Mouse (Mus musculus) small intestine, adult 2 months (tissue): ENCODE results near the gene Sh3pxd2a. TPM values are rescaled to one million over a fixed set of nuclear protein-coding genes. Genes with fewer than 3 reads are reported as not detected.
A peak's percentile ranks its signal among the peaks of the same experiment; 100 is the strongest.

Experiments
- H3K27ac ChIP-seq: fragments of 200-500 bp; 2 replicates; pipeline ENCODE4 v1.5.1; 2012; ENCODE audit warnings: low read depth, low read length, control low read depth, inconsistent platforms; ENCODE audit not compliant: insufficient read depth
- H3K27me3 ChIP-seq: fragments of 200-500 bp; 2 replicates; pipeline ENCODE4 v1.6.1; 2012; ENCODE audit warnings: mild to moderate bottlenecking, moderate library complexity, low read length, inconsistent platforms; ENCODE audit not compliant: control insufficient read depth, insufficient read depth
- H3K36me3 ChIP-seq: fragments of 200-500 bp; 2 replicates; pipeline ENCODE4 v1.6.1; 2012; ENCODE audit warnings: mild to moderate bottlenecking, low read length, control low read depth, inconsistent platforms; ENCODE audit not compliant: control insufficient read depth, insufficient read depth
- H3K4me1 ChIP-seq: fragments of 200-500 bp; 2 replicates; pipeline ENCODE4 v1.6.1; 2012; ENCODE audit warnings: low read length, inconsistent platforms, mixed read lengths; ENCODE audit not compliant: control insufficient read depth, insufficient read depth, insufficient read length
- H3K4me3 ChIP-seq: fragments of 200-500 bp; 2 replicates; pipeline ENCODE4 v1.5.1; 2012; ENCODE audit warnings: low read depth, mild to moderate bottlenecking, control low read depth, inconsistent platforms, low read length, moderate library complexity
- CTCF ChIP-seq: fragments of 200-500 bp; IDR thresholded peaks from 2 replicates; pipeline ENCODE4 v1.5.1; 2012; ENCODE audit warnings: low read depth, mild to moderate bottlenecking, control low read depth, inconsistent platforms, low read length, moderate library complexity, mixed read lengths; ENCODE audit not compliant: insufficient replicate concordance, insufficient read length; ENCODE audit errors: extremely low read depth
- POLR2A ChIP-seq: fragments of 200-500 bp; IDR thresholded peaks from 2 replicates; pipeline ENCODE4 v1.6.1; 2012; ENCODE audit warnings: low read depth, mild to moderate bottlenecking, control low read depth, inconsistent platforms, low read length, moderate library complexity
- WGBS: fragments of 180-500 bp; shearing (Covaris S2); methylation state at CpG from one replicate; pipeline ENCODE4 v1.1.7; 2018; 5-methylcytosine and 5-hydroxymethylcytosine counted together
- polyA plus RNA-seq: library from polyadenylated mRNA; depleted of rRNA; stranded (reverse); fragments of >200 nt; gene quantifications from 2 replicates; pipeline ENCODE4 v1.2.3, GENCODE M21; 2012

Gene Sh3pxd2a
- polyA plus RNA-seq, 1 experiment = 6.3 TPM

GRCm38 (mm10) chr19:47456021-47456420 lies 8.2 kb downstream of the Sh3pxd2a start:
- 70% methylated on average over 6 of the region's 6 CpGs for WGBS
- H3K36me3 ChIP-seq = no peaks in the 10 kb centered on the region
- peaks cover 28% of the 10 kb centered on the region for H3K4me1 ChIP-seq
- TF ChIP-seq CTCF = no peak
- no peak for TF ChIP-seq POLR2A
- no peaks in the 10 kb centered on the region for H3K27me3 ChIP-seq
- H3K4me3 ChIP-seq = no peak overlapping the region
- no peak overlapping the region for H3K27ac ChIP-seq

- WGBS = 37% methylated on average over 15 of the region's 15 CpGs
- Histone ChIP-seq H3K4me3 (no peak overlapping the region), H3K27ac (peak overlapping the region; percentile 22; the same call in 1 of the 2 replicates), H3K36me3 (no peaks in the 10 kb centered on the region), H3K27me3 (no peaks in the 10 kb centered on the region), H3K4me1 (peaks cover 34% of the 10 kb centered on the region)
- TF ChIP-seq POLR2A = no peak
- no peak for TF ChIP-seq CTCF
These were observed 9.0 kb downstream of the Sh3pxd2a start for GRCm38 (mm10) chr19:47455001-47455755.

GRCm38 (mm10) chr19:47454167-47455000 lies 9.8 kb downstream of the Sh3pxd2a start:
- Histone ChIP-seq H3K4me1 (peaks cover 35% of the 10 kb centered on the region), H3K27ac (peak overlapping the region; percentile 47; the same call in 1 of the 2 replicates), H3K27me3 (no peaks in the 10 kb centered on the region), H3K4me3 (no peak overlapping the region), H3K36me3 (no peaks in the 10 kb centered on the region)
- WGBS = 78% methylated on average over 11 of the region's 11 CpGs
- no peak for TF ChIP-seq CTCF
- no peak for TF ChIP-seq POLR2A

GRCm38 (mm10) chr19:47453352-47453751 lies 10.8 kb downstream of the Sh3pxd2a start:
- Histone ChIP-seq H3K4me3 (no peak overlapping the region), H3K36me3 (no peaks in the 10 kb centered on the region), H3K27me3 (no peaks in the 10 kb centered on the region), H3K4me1 (peaks cover 41% of the 10 kb centered on the region), H3K27ac (no peak overlapping the region)
- TF ChIP-seq POLR2A = no peak
- TF ChIP-seq CTCF = no peak
- 91% methylated on average over 7 of the region's 7 CpGs for WGBS

GRCm38 (mm10) chr19:47452682-47453081 lies 11.5 kb downstream of the Sh3pxd2a start:
- Histone ChIP-seq H3K36me3 (no peaks in the 10 kb centered on the region), H3K27ac (peak overlapping the region; percentile 13; the same call in 1 of the 2 replicates), H3K27me3 (no peaks in the 10 kb centered on the region), H3K4me3 (no peak overlapping the region), H3K4me1 (peaks cover 40% of the 10 kb centered on the region)
- 78% methylated on average over 10 of the region's 10 CpGs for WGBS
- TF ChIP-seq CTCF (no peak), POLR2A (no peak)

GRCm38 (mm10) chr19:47452211-47452610 lies 12.0 kb downstream of the Sh3pxd2a start:
- Histone ChIP-seq H3K27ac (no peak overlapping the region), H3K36me3 (no peaks in the 10 kb centered on the region), H3K4me3 (no peak overlapping the region), H3K27me3 (no peaks in the 10 kb centered on the region), H3K4me1 (peaks cover 40% of the 10 kb centered on the region)
- WGBS = 57% methylated on average over 7 of the region's 7 CpGs
- TF ChIP-seq POLR2A = no peak
- no peak for TF ChIP-seq CTCF
